Mouse (Mus musculus) neural tube, embryonic 14.5 days (tissue): ENCODE measurements around the gene 4930451I11Rik. TPM values are rescaled to one million over a fixed set of nuclear protein-coding genes. Genes with fewer than 3 reads are reported as not detected.

ENCODE experiments used
- ATAC-seq: fragments of 200-750 bp; cut with Nextera tagmentation; 2 replicates; pipeline ENCODE4 v1.8.0; 2017; ENCODE audit warnings: low read depth, mild to moderate bottlenecking, moderate TSS enrichment, moderate library complexity
- H3K27ac ChIP-seq: fragments of 300-500 bp; sonication (generic); 2 replicates; pipeline ENCODE4 v1.5.1; 2014; ENCODE audit warnings: low read depth, mild to moderate bottlenecking, control low read depth, low read length, moderate library complexity, mixed read lengths
- H3K27me3 ChIP-seq: fragments of 300-500 bp; sonication (generic); 2 replicates; pipeline ENCODE4 v1.6.1; 2014; ENCODE audit warnings: low read length; ENCODE audit not compliant: control insufficient read depth, insufficient read depth
- H3K36me3 ChIP-seq: fragments of 300-500 bp; sonication (generic); 2 replicates; pipeline ENCODE4 v1.6.1; 2014; ENCODE audit warnings: low read length, mixed read lengths; ENCODE audit not compliant: control insufficient read depth, insufficient read depth
- H3K4me1 ChIP-seq: fragments of 300-500 bp; sonication (generic); 2 replicates; pipeline ENCODE4 v1.6.1; 2014; ENCODE audit warnings: low read length; ENCODE audit not compliant: control insufficient read depth, insufficient read depth
- H3K4me2 ChIP-seq: fragments of 300-500 bp; sonication (generic); 2 replicates; pipeline ENCODE4 v1.6.1; 2014; ENCODE audit warnings: mild to moderate bottlenecking, low read depth, low read length, control low read depth
- H3K4me3 ChIP-seq: fragments of 300-500 bp; sonication (generic); 2 replicates; pipeline ENCODE4 v1.5.1; 2014; ENCODE audit warnings: low read depth, low read length, control low read depth, mixed read lengths
- H3K9ac ChIP-seq: fragments of 300-500 bp; sonication (generic); replicated peaks from 2 replicates; pipeline ENCODE4 v1.6.1; 2014; ENCODE audit warnings: low read depth, mild to moderate bottlenecking, control low read depth, low read length, mixed read lengths
- H3K9me3 ChIP-seq: fragments of 300-500 bp; sonication (generic); 2 replicates; pipeline ENCODE4 v1.6.1; 2016; ENCODE audit warnings: low read length; ENCODE audit not compliant: control insufficient read depth
- WGBS: fragments of 180-500 bp; shearing (Covaris S2); extraction: QIAGEN DNeasy Blood & Tissue Kit; methylation state at CpG from one replicate; pipeline ENCODE4 v1.1.7; 2014; 5-methylcytosine and 5-hydroxymethylcytosine counted together
- polyA plus RNA-seq: library from polyadenylated mRNA; unstranded; fragments of >200 nt; fragmentation: Nextera tagmentation; extraction: Ambion mirVana; gene quantifications from 2 replicates; pipeline ENCODE4 v1.2.1, GENCODE M21; 2014

The 4930451I11Rik gene
- polyA plus RNA-seq, 1 experiment from 2014 or later, result not detected

DNA sequence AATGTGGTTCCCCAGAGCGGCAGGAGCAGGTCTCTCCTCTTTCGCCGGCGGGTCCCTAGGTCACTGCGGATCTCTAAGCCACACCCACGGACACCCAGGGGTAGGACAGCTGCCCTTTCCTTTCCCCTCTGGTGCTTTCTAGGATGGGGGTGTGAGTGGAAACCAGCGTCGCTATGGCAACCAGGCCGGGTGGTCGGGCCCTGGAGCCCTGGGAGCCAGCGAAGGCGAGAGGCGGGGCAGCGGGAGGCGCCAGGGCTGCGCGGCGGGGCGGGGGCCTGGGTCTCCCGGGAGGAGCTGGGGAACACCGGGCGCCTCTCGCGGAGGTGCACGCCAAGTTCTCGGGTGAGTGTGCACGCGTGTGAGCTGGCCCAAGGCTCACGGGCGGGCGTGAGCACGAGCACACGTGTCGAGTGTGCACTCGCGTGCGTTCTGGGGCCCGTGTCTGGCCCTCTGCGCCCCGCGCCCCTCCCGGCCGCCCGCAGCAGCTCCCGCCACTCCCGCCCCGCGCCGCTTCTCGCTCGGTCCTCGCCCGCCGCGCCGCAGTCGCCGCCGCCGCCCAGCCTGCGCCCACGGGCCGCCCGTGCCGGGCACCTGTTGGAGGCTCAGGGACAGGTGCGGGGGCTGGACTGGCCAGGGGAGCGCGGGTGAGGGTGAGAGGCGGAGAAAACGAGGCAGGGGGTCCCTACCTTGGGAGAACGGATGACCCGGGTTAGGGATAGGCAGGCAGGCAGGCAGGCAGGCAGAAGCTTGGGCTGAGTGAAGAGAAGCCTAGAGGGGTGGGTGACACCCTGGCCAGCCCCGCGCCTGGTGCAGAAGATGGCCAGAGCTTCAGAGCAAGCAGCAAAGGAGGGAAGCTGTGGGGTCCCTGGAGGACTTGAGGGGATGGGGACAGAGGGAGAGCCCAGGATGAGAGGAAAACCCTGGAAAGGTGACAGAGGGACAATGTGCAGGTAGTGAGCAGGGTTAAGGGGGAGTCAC lies 16.3 kb upstream of the 4930451I11Rik start:
- Histone ChIP-seq H3K27ac (no peak overlapping the region), H3K9ac (peak overlapping the region; percentile 72), H3K9me3 (no peaks in the 10 kb centered on the region), H3K4me1 (peaks cover 8% of the 10 kb centered on the region; the same call in 1 of the 2 replicates), H3K4me3 (peak overlapping the region; percentile 52), H3K36me3 (peaks cover 11% of the 10 kb centered on the region), H3K27me3 (peaks cover 9% of the 10 kb centered on the region), H3K4me2 (peak overlapping the region; percentile 99)
- peak; percentile 53; the same call in 1 of the 2 replicates for ATAC-seq
- WGBS, result under 1% methylated on average over 74 of the region's 74 CpGs

- peaks cover 9% of the 10 kb centered on the region for H3K27me3 ChIP-seq
- peak within 1 kb of the TSS; percentile 72 for H3K9ac ChIP-seq
- H3K4me1 ChIP-seq, result peaks cover 8% of the 10 kb centered on the region; the same call in 1 of the 2 replicates
- 24% methylated on average over 4 of the region's 4 CpGs for WGBS
- peak within 1 kb of the TSS; percentile 52 for H3K4me3 ChIP-seq
- H3K9me3 ChIP-seq, result no peaks in the 10 kb centered on the region
- no peak for ATAC-seq
- H3K4me2 ChIP-seq, result peak within 1 kb of the TSS; percentile 99
- no peak within 1 kb of the TSS for H3K27ac ChIP-seq
- H3K36me3 ChIP-seq, result peaks cover 4% of the 10 kb centered on the region; the same call in 1 of the 2 replicates
These were observed 15.6 kb upstream of the 4930451I11Rik start, which contains the start of gene Doc2a for GRCm38 (mm10) chr7:126847116-126847420. TSS of gene Doc2a (plus strand) at chr7:126847416.

DNA sequence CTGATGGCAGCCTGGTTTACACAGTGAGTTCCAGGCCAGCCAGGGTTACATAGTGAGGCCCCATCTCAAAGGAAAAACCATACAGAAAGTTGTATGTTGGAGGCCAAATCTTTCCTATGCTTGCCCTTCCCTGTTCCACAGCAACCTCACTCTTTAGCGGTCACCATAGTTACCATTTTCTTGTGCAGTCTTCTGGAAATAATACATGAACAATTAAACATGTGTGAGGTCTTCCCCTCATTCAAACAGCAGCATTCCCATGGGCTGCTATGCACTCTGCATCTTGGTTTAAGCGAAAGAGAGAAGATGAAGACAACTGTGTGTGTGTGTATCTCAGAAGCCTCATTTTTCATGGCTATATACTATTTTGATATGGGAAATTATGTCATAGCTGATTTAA lies 14.1 kb upstream of the 4930451I11Rik start:
- 25% methylated on average over 2 of the region's 2 CpGs for WGBS
- H3K9ac ChIP-seq, result no peak overlapping the region

DNA sequence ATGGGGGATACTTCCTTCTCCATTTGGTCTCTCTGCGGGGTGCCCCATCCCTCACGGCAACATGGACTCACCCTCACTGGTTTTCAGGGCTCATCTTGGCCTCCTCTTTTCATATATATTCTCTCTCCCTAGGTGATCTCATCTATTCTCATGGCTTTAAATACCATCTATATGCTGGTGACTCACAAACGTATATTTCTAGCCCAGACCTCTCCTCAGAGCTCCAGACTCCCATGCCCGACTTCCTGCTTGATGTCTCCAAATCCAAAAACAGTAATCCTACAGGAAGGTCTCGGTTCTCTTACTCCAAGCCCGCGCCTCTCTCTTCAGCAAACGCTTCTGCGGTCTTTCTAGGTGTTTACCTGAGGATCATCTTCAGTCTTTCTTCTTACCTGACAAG lies 11.8 kb upstream of the 4930451I11Rik start:
- ATAC-seq, result no peak
- no peaks in the 10 kb centered on the region for H3K9me3 ChIP-seq
- 0 out of 2 replicates have a peak, but pooled peaks cover 2% of the 10 kb centered on the region for H3K27me3 ChIP-seq
- no peak overlapping the region for H3K4me2 ChIP-seq
- 81% methylated on average over 9 of the region's 9 CpGs for WGBS
- no peak overlapping the region for H3K9ac ChIP-seq
- H3K4me3 ChIP-seq, result no peak overlapping the region
- H3K27ac ChIP-seq, result no peak overlapping the region
- no peaks in the 10 kb centered on the region for H3K36me3 ChIP-seq
- H3K4me1 ChIP-seq, result peaks cover under 1% of the 10 kb centered on the region; the same call in 1 of the 2 replicates

More for the DNA sequence above, 14.1 kb upstream of the 4930451I11Rik start:
- H3K4me2 ChIP-seq, result no peak overlapping the region
- ATAC-seq, result no peak
- H3K9me3 ChIP-seq, result no peaks in the 10 kb centered on the region
- H3K27me3 ChIP-seq, result peaks cover 9% of the 10 kb centered on the region
- peaks cover 8% of the 10 kb centered on the region; the same call in 1 of the 2 replicates for H3K4me1 ChIP-seq
- H3K4me3 ChIP-seq, result no peak overlapping the region
- no peaks in the 10 kb centered on the region for H3K36me3 ChIP-seq
- no peak overlapping the region for H3K27ac ChIP-seq

DNA sequence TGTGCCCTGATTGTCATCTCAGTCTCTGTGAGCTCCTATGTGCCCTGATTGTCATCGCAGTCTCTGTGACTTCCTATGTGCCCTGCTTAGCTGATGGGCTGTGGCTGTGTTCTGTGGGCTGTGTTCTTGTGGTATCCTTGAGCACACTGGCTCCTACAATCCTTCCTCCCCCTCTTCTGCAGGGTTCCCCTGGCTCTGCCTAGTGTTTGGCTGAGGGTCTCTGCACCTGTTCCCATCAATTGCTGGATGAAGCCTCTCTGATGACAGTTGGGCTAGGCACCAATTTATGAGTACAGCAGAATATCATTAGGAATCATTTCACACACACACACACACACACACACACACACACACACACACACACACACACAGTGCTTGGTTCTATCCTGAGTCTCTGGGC lies 1.9 kb upstream of the 4930451I11Rik start:
- Histone ChIP-seq H3K36me3 (no peaks in the 10 kb centered on the region), H3K27me3 (no peaks in the 10 kb centered on the region), H3K4me3 (no peak overlapping the region), H3K9me3 (no peaks in the 10 kb centered on the region), H3K4me1 (no peaks in the 10 kb centered on the region), H3K27ac (no peak overlapping the region), H3K4me2 (no peak overlapping the region), H3K9ac (no peak overlapping the region)
- WGBS, result 95% methylated on average over 1 of the region's 1 CpGs
- ATAC-seq, result no peak

GRCm38 (mm10) chr7:126832036-126832598 lies 678 bp upstream of the 4930451I11Rik start:
- no peak overlapping the region for H3K27ac ChIP-seq
- peak overlapping the region; percentile 41 for H3K4me2 ChIP-seq
- 1% methylated on average over 21 of the region's 21 CpGs for WGBS
- no peaks in the 10 kb centered on the region for H3K36me3 ChIP-seq
- no peaks in the 10 kb centered on the region for H3K27me3 ChIP-seq
- H3K9me3 ChIP-seq, result no peaks in the 10 kb centered on the region
- no peak overlapping the region for H3K9ac ChIP-seq
- peak overlapping the region; percentile 0; the same call in 1 of the 2 replicates for H3K4me3 ChIP-seq
- H3K4me1 ChIP-seq, result no peaks in the 10 kb centered on the region
- ATAC-seq, result peak; percentile 86

GRCm38 (mm10) chr7:126825952-126826351 lies 5.5 kb downstream of the 4930451I11Rik start:
- no peak overlapping the region; the same call in 1 of the 2 replicates for H3K4me2 ChIP-seq
- H3K4me3 ChIP-seq, result no peak overlapping the region
- no peaks in the 10 kb centered on the region for H3K9me3 ChIP-seq
- 73% methylated on average over 5 of the region's 5 CpGs for WGBS
- 0 out of 2 replicates have a peak overlapping the region, but pooled peaks have one; percentile 11 for H3K9ac ChIP-seq
- no peaks in the 10 kb centered on the region for H3K36me3 ChIP-seq
- no peak for ATAC-seq
- peaks cover 23% of the 10 kb centered on the region for H3K4me1 ChIP-seq
- H3K27ac ChIP-seq, result no peak overlapping the region
- H3K27me3 ChIP-seq, result no peaks in the 10 kb centered on the region

- no peaks in the 10 kb centered on the region for H3K27me3 ChIP-seq
- no peaks in the 10 kb centered on the region for H3K9me3 ChIP-seq
- peak overlapping the region; percentile 71 for H3K4me2 ChIP-seq
- no peak overlapping the region for H3K27ac ChIP-seq
- ATAC-seq, result no peak
- peaks cover 23% of the 10 kb centered on the region for H3K4me1 ChIP-seq
- 0 out of 2 replicates have a peak overlapping the region, but pooled peaks have one; percentile 11 for H3K9ac ChIP-seq
- WGBS, result 29% methylated on average over 8 of the region's 8 CpGs
- H3K4me3 ChIP-seq, result no peak overlapping the region
- no peaks in the 10 kb centered on the region for H3K36me3 ChIP-seq
These were observed 6.0 kb downstream of the 4930451I11Rik start for GRCm38 (mm10) chr7:126825403-126825802.
